9 mouse cellular contexts compared by ENCODE assay signal in genomic region chr6:116767738-116768522, GRCm38 (mm10). TPM values are rescaled to one million over a fixed set of nuclear protein-coding genes. Genes with fewer than 3 reads are reported as not detected.
DNase-seq lines count a peak whose midpoint lies in the region; ATAC-seq lines count a peak whose summit lies in the region.
"Had no signal": no experiment of that assay in that cellular context is flagged by ENCODE, and none has a peak within 500 bp of the region (broad histone marks: within the 10 kb centered on the region; RNA-seq: fewer than 3 reads in every experiment).

No protein-coding gene starts in this region.

- no peak overlapping the region for H3K27ac ChIP-seq in hindbrain, embryonic 15.5 days (replicated peaks)

- no peaks in the 10 kb centered on the region for H3K9me3 ChIP-seq in hindbrain, embryonic 15.5 days
- H3K9me3 ChIP-seq: megakaryocyte, embryonic 14.5 days had no signal

- H3K4me3 ChIP-seq in hindbrain, embryonic 15.5 days = no peak overlapping the region
- H3K4me3 ChIP-seq: megakaryocyte, embryonic 14.5 days had no signal

- no peak overlapping the region for H3K4me2 ChIP-seq in hindbrain, embryonic 15.5 days

- H3K4me1 ChIP-seq in hindbrain, embryonic 15.5 days (replicated peaks) = no peaks in the 10 kb centered on the region

- H3K27me3 ChIP-seq in hindbrain, embryonic 15.5 days = 0 out of 2 replicates have a peak, but pooled peaks cover 3% of the 10 kb centered on the region

- WGBS in hindbrain, embryonic 15.5 days = 38% methylated on average over 17 of the region's 17 CpGs

- H3K36me3 ChIP-seq in hindbrain, embryonic 15.5 days = no peaks in the 10 kb centered on the region

- peak; percentile 80 for DNase-seq in adipocyte (ENCODE audit: low spot score)
- DNase-seq in cerebellum, postnatal 10 days = peak; percentile 91 to 94
- DNase-seq in frontal cortex, postnatal 10 days (ENCODE audit: low spot score in 2 of 2) = peak; percentile 52 to 80
- peak; percentile 73 to 81 for DNase-seq in layer of hippocampus, postnatal 14 days (ENCODE audit: low spot score in 2 of 2)
- DNase-seq in lung, postnatal 4 days = peak; percentile 79 to 82
- peak; percentile 81 to 89 for DNase-seq in right cerebral cortex, postnatal 10 days (ENCODE audit: low spot score in 2 of 2)
- DNase-seq in urinary bladder, postnatal 36 days (ENCODE audit: low spot score in 2 of 2) = peak; percentile 68 to 80

- H3K9ac ChIP-seq in hindbrain, embryonic 15.5 days = no peak overlapping the region

- peak; percentile 56; the same call in 1 of the 2 replicates for ATAC-seq in hindbrain, embryonic 15.5 days (ENCODE audit: low FRiP score, low read depth)

RNA-seq across cellular contexts. Expression of gene Tmem72, which starts 51.2 kb away (rescaled TPM):
- 1.7 and 2.9 TPM in 2 replicates for polyA plus RNA-seq in hindbrain, embryonic 15.5 days (2015; fragmentation: Nextera tagmentation; extraction: Ambion mirVana)
- 1 to 10 TPM in 1 of 2 experiments, under 1 TPM in 1; 0.31 to 9.2 TPM for total RNA-seq in layer of hippocampus, postnatal 14 days (2021)
